Mouse (Mus musculus) C2C12 (cell line): ENCODE measurements around the gene Dnah6.

Experiments
- CEBPB ChIP-seq: IDR thresholded peaks from one replicate; pipeline ENCODE4 v1.6.1; 2011; ENCODE audit warnings: low read depth, mild to moderate bottlenecking, control low read depth, moderate library complexity
- CTCF ChIP-seq: IDR thresholded peaks from one replicate; pipeline ENCODE4 v1.5.1; 2011; ENCODE audit not compliant: control insufficient read depth, insufficient read depth, insufficient read length
- FOSL1 ChIP-seq: IDR thresholded peaks from one replicate; pipeline ENCODE4 v1.8.0; 2011; ENCODE audit warnings: mild to moderate bottlenecking, low read length; ENCODE audit not compliant: poor library complexity, insufficient read depth, severe bottlenecking
- MAX ChIP-seq: IDR thresholded peaks from one replicate; pipeline ENCODE4 v1.6.1; 2011; ENCODE audit warnings: mild to moderate bottlenecking, control low read depth
- MYOD1 ChIP-seq: IDR thresholded peaks from one replicate; pipeline ENCODE4 v1.6.1; 2011; ENCODE audit warnings: low read depth; ENCODE audit not compliant: control insufficient read depth, insufficient read length
- MYOG ChIP-seq: IDR thresholded peaks from one replicate; pipeline ENCODE4 v1.6.1; 2011; ENCODE audit not compliant: control insufficient read depth, insufficient read length; ENCODE audit errors: extremely low read depth
- USF1 ChIP-seq: IDR thresholded peaks from one replicate; pipeline ENCODE4 v1.6.1; 2011; ENCODE audit warnings: low read depth, mild to moderate bottlenecking, control low read depth, moderate library complexity

DNA sequence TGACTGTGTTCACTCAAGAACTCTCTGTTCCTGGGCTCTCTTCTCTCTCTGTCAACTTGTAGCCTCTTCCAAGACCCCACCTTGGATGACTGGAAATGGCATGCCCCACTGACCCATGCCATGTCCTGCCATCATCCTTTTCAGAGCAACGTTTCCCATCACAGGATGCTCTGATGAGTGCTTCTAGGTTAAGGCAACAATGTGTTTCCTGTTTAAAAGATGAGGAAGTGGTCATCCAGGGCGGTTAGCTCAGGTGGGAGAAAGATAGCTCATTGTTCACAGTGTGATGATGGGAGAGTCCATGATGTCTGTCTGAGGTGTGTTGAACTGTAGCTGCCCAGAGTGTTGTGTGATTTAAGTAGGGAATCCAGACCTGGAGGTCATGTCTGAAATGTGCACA, 107.6 kb downstream of the Dnah6 start:
- no peak for TF ChIP-seq CTCF
- no peak for TF ChIP-seq MAX
- TF ChIP-seq MYOD1 = no peak
- TF ChIP-seq CEBPB = no peak
- no peak for TF ChIP-seq USF1
- no peak for TF ChIP-seq MYOG
- TF ChIP-seq FOSL1 = no peak
